Mouse (Mus musculus): ENCODE data around the gene Prpf6. TPM values are rescaled to one million over a fixed set of nuclear protein-coding genes. Genes with fewer than 3 reads are reported as not detected.

Prpf6 gene
- total RNA-seq, 2 experiments from 2014 or later, result 57.2 to 57.3 TPM

DNA sequence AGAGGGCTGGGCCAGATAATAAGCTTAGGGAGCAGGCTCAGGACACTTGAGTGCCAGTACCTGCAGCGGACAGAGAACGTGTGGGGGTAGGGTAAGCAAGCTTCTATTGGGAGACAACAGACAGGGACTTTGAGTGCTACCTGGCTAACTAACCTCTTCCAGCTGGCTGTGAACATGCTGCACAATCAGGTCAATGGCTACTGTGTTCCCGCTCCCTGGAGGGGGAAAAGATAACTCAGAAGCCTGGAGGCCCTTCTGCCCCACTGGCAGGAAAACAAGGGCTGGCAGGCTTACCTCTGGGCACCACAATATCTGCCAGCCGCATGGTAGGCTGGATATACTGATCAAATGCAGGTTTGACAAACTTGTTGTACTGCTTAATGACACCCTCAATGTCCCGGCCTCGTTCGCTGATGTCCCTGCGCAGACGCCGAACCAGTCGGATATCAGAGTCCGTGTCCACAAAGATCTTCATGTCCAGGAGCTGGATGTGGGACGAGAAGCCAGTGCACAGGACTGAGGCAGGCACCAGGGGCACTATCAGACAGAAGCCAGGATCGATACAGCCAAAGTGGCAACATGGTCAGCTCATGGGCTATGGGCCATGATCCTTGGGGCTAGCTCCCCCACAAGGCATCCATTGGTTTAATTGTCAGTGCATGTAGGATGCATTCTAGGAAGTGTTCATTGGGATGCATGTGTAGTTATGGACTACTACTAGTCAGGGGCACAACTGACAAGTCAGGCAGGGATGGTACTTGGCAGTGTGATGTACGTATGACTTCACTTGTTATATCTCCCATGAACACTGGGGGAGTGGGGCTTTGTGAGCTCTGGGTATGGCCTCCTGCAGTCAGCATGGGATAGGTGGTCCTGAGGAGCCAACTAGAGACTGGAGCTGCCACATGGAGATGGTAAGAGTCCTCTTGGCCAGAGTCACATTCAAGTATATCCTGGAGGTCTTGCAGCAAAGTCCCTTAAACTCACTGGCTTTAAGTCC, 18.4 kb upstream of the Prpf6 start:
- Histone ChIP-seq H3K4me3 (no peak overlapping the region), H3K27ac (no peak overlapping the region)
- DNase-seq (ENCODE audit: low spot score in 2 of 2), result no peak
- no peak for TF ChIP-seq CTCF (conservative IDR thresholded peaks at IDR 0.05)

DNA sequence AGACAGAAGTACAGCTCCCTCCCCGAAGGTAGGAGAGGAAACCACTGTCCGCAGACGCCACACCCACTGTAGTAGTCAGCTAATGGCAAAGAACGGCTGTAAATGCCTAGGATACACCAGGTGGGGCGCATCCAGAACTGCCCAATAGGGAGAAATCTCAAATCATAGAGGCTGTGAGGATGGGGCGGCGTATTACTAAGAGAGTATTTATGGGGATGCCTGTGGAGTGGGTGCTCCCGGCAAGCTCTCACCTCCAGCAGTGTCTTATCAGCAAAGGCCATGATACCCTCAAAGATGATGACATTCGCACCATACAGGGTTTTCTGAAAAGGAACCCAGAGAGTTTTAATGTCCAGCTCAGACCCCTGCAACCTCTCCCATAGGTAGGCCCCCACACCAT, 17.7 kb upstream of the Prpf6 start:
- TF ChIP-seq CTCF (conservative IDR thresholded peaks at IDR 0.05), result no peak
- no peak for DNase-seq (ENCODE audit: low spot score in 2 of 2)
- no peak overlapping the region for H3K27ac ChIP-seq
- no peak overlapping the region for H3K4me3 ChIP-seq

- H3K27ac ChIP-seq, result no peak overlapping the region
- no peak for TF ChIP-seq CTCF (conservative IDR thresholded peaks at IDR 0.05)
- DNase-seq (ENCODE audit: low spot score in 2 of 2), result no peak
Measured at GRCm38 (mm10) chr2:181574921-181575545, 16.6 kb upstream of the Prpf6 start.

GRCm38 (mm10) chr2:181576613-181577012, 15.1 kb upstream of the Prpf6 start:
- no peak for DNase-seq (ENCODE audit: low spot score in 2 of 2)
- Histone ChIP-seq H3K27ac (no peak overlapping the region), H3K4me3 (no peak overlapping the region)
- TF ChIP-seq CTCF (conservative IDR thresholded peaks at IDR 0.05), result no peak

More at GRCm38 (mm10) chr2:181574921-181575545, 16.6 kb upstream of the Prpf6 start:
- H3K4me3 ChIP-seq, result no peak overlapping the region

DNA sequence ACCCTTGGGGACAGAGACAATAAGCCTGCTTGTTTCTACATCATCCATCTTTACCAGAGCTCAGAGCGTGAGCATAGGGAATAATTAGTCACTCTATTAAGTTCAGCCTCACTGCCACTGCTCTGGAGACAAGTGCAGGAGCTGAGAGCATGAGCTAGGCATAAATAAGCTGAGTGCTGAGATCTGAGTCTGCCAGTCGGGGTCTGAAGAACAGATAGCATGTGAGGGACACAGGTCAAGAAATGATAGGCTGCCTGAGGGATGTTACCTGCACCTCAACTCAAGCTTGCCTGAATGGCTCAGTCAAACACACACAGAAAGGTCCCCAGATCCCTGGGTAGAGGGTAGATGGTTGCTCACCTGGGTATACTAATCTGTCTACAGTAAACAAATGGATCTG, 14.5 kb upstream of the Prpf6 start:
- Histone ChIP-seq H3K4me3 (no peak overlapping the region), H3K27ac (no peak overlapping the region)
- TF ChIP-seq CTCF (conservative IDR thresholded peaks at IDR 0.05), result no peak
- no peak for DNase-seq (ENCODE audit: low spot score in 2 of 2)

- Histone ChIP-seq H3K27ac (no peak overlapping the region), H3K4me3 (no peak overlapping the region)
- no peak for DNase-seq (ENCODE audit: low spot score in 2 of 2)
- TF ChIP-seq CTCF (conservative IDR thresholded peaks at IDR 0.05), result no peak
Measured at GRCm38 (mm10) chr2:181577981-181578581, 13.6 kb upstream of the Prpf6 start.

DNA sequence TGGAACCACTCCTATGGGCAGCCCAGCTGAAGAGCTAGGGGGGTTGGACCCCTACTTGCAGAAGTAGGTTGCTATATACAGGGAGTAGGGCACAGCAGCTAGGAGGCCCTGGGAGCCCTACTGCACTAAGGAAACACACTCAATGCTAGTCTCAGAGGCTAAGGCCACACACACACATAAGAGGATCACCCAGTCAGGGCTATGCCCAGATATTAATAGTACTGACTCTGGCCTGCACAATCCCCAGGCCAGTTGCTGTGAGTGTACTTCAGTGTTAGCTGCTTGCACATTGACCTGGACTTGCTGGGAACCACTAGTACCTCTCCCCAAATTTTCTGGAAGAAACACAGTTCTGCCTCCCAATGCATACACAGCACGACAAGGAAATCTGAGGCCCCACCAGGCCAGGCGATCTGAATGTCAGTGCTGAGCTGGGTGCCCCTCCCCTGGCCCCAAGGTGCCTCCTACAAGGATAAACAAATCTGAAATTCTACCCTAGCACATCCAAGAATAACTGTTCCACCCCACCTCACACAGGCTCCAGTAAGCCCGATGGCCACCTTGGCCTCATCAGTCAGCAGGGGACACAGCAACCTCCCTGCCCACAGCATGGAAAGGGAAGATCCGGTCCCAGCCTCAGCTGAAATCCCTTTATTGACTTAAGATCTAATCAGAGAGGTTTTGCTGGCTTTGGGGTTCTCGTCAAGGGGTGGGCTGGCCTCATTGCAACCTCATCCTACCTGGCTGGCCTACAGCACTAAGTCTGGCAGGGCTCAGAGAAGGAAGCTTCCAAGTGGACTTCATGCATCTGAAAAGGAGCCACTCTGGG, 12.7 kb upstream of the Prpf6 start:
- TF ChIP-seq CTCF (conservative IDR thresholded peaks at IDR 0.05), result no peak
- Histone ChIP-seq H3K27ac (no peak overlapping the region), H3K4me3 (no peak overlapping the region)
- peak in 1 of 2 experiments; percentile 11 for DNase-seq (ENCODE audit: low spot score in 2 of 2)

- Histone ChIP-seq H3K4me3 (no peak overlapping the region), H3K27ac (no peak overlapping the region)
- no peak for DNase-seq (ENCODE audit: low spot score in 2 of 2)
- no peak for TF ChIP-seq CTCF (conservative IDR thresholded peaks at IDR 0.05)
Measured at GRCm38 (mm10) chr2:181579681-181580080, 12.0 kb upstream of the Prpf6 start.

- DNase-seq (ENCODE audit: low spot score in 2 of 2), result peak in 1 of 2 experiments; percentile 9
- peak overlapping the region; percentile 84 for H3K4me3 ChIP-seq
- H3K27ac ChIP-seq, result peak overlapping the region; percentile 92
- TF ChIP-seq CTCF (conservative IDR thresholded peaks at IDR 0.05), result no peak
Measured at GRCm38 (mm10) chr2:181580131-181580772, 11.4 kb upstream of the Prpf6 start.

- Histone ChIP-seq H3K4me3 (peak overlapping the region; percentile 84), H3K27ac (peak overlapping the region; percentile 92)
- DNase-seq (ENCODE audit: low spot score in 2 of 2), result peak; percentile 72 to 77
- TF ChIP-seq CTCF (conservative IDR thresholded peaks at IDR 0.05), result peak; percentile 90
Measured at GRCm38 (mm10) chr2:181581016-181581401, 10.7 kb upstream of the Prpf6 start.

DNA sequence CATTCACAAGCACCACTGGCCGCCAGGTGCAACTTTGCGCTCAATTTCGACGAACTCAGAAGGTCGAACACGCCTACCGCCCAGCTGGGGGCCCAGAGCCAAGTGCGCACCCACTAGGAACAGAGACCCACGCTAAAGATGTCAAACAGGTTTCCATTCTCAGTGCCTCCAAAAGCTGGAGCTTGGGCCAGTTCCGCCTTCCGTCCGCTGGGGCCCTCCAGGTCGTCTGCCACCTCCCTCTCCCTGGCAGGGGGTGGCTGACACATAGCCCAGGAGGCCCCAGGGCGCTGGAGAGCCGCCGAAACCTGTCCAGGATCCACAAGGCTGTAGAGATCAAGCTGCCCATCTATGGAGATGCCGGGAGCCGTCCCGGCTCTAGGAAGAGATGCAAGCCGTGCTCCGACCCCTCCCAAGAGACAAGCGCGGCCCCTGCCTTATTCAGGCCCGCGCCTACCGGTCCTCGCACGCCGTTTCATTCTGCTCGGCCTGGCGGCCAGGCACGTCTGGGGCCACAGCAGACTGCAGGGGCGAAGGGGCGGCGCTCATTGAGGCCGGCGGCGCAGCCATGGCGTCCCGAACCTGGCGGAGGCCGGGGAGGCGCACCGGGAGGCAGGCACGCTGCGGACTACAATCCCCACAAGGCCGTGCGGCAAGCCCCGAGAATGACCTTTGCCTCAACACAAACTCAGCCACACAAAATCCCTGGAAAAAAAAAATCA, 10.1 kb upstream of the Prpf6 start:
- H3K4me3 ChIP-seq, result peak overlapping the region; percentile 84
- H3K27ac ChIP-seq, result peak overlapping the region; percentile 92
- peak; percentile 84 to 85 for DNase-seq (ENCODE audit: low spot score in 2 of 2)
- TF ChIP-seq CTCF (conservative IDR thresholded peaks at IDR 0.05), result peak; percentile 53

Data from layer of hippocampus, adult 2 months (tissue).